Mouse (Mus musculus) mouse embryonic stem cell (cell line): ENCODE results near the gene Cacng7.

Experiments
- in situ Hi-C, 2 experiments: fragments of 300-500 bp; cut with MboI; formaldehyde crosslinking; loops; 1 replicate in 1 of 2; 3 replicates in 1 of 2; pipeline ENCODE4 v1.14.3; 2019 to 2020; ENCODE audit warnings: low sequenced_read_pairs in 2 of 2, low pct_unique_long_range_greater_than_20kb in 1 of 2, mixed read lengths in 1 of 2; ENCODE audit not compliant: unreplicated experiment in 1 of 2

The Cacng7 gene

DNA sequence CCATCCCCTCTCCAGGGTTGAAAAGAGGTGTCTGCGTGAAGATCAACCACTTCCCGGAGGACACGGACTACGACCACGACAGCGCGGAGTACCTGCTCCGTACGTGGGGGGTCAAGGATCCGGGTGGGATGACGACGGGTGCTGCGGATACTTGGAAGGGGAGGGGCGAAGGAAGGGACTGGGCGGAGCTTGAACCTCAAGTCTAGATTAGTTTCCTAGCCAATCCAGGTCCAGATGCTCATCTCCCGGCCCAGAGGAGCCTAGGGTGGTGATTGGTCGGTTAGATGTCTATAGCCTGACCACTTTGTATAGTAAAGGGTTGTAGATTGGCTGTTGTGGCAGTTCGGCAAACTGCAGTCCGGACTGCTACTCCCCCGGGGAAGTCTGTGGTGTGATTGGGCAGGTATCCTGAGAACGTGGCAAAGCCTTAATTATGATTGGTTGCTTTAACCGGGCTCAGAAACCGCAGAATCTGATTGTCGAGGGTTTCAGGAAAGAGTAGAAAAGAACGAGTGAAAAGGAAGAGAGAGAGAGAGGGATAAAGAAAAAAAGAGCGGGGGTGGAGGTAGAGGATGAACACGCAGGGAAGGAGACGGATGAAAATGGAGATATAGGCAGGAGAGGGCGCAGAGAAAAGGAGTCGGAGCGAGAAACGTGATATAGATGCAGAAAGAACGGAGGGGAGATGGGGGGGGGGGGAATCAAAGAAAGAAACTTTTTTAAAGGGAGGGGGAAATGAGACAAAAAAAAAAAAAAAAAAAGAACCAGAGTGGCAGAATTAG is 78.6 kb downstream of the Cacng7 start:
- in situ Hi-C loops, result no loop called here

DNA sequence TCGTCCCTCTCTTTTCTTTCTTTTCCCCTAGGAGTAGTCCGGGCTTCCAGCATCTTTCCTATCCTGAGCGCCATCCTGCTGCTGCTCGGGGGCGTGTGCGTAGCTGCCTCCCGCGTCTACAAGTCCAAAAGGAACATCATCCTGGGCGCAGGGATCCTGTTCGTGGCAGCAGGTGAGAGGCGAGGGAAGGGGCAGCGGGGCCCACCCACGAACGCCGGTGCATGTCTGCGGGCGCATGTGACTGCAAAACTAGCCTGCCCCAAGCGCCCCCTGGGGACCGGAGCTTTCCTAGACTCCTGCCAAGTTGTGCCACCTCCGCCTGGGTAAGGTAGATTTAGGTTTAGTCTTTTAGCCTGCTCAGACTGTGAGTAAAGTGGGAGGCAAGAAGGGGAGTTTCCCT is 79.3 kb downstream of the Cacng7 start:
- in situ Hi-C loops, result no loop called here

DNA sequence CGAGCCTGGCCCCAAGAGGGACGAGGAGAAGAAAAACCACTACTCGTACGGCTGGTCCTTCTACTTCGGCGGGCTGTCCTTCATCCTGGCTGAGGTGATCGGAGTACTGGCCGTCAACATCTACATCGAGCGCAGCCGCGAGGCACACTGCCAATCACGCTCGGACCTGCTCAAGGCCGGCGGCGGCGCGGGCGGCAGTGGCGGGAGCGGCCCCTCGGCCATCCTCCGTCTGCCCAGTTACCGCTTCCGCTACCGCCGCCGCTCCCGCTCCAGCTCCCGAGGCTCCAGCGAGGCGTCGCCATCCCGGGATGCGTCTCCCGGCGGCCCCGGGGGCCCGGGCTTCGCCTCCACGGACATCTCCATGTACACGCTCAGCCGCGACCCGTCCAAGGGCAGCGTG is 82.1 kb downstream of the Cacng7 start:
- in situ Hi-C loops, result no loop called here

DNA sequence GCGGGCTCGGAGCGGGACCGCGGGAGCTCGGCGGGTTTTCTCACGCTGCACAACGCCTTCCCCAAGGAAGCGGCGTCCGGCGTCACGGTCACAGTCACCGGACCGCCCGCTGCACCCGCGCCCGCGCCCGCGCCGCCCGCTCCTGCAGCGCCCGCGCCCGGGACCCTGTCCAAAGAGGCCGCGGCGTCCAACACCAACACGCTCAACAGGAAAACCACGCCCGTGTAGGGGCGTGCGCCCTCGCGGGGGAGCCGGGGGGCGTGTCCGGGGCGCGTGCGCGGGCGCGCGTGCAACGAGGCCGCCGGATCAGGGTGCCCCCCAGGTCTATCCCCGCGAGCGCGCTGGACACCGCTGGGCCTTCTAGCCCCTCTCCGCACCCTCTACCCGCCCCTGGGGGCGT is 82.6 kb downstream of the Cacng7 start:
- in situ Hi-C loops, result no loop called here
